Mouse (Mus musculus) olfactory bulb, adult 2 months (tissue): ENCODE data around the gene Ryr2.

Experiments used
- CTCF ChIP-seq: fragments of 200-500 bp; IDR thresholded peaks from 2 replicates; pipeline ENCODE4 v1.5.1; 2012; ENCODE audit warnings: low read depth, mild to moderate bottlenecking, low read length, moderate library complexity; ENCODE audit not compliant: insufficient read depth
- POLR2A ChIP-seq: fragments of 200-500 bp; IDR thresholded peaks from 2 replicates; pipeline ENCODE4 v1.6.1; 2012; ENCODE audit warnings: mild to moderate bottlenecking, low read depth, low read length, moderate library complexity; ENCODE audit not compliant: insufficient read depth

GRCm38 (mm10) chr13:12114816-12115215, 8.1 kb upstream of the Ryr2 start:
- TF ChIP-seq CTCF (no peak), POLR2A (no peak)
